Mouse (Mus musculus): ENCODE results near the gene Lpin2. TPM values are rescaled to one million over a fixed set of nuclear protein-coding genes. Genes with fewer than 3 reads are reported as not detected.

Gene Lpin2
- polyA plus RNA-seq, 1 experiment from 2014 or later, result 65.8 TPM

DNA sequence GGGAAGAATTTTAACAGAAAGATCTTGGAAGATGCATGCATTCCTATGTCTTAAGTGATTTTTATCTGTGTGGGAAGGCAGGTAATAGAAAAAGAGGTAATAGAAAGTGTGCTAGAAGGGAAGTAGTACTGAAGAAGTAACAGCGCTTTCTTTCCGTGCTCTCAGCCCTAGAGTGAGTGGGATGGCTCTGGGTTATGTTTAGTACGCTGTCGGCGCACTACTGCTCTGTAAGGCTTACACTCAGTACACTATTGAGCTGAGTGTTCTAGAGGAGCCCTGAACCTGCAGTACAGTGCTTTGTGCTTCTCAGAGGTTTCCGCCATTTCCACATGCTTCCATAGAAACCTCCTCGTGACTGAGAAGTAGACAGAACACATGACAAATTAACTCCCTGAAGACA lies 46.3 kb downstream of the Lpin2 start:
- Histone ChIP-seq H3K9ac (replicated peaks; ENCODE audit: low read depth) (no peak overlapping the region), H3K4me3 (ENCODE audit: low read depth, low read length) (no peak overlapping the region), H3K9me3 (ENCODE audit: low read length) (no peaks in the 10 kb centered on the region), H3K27ac (ENCODE audit: low read length) (no peak overlapping the region), H3K36me3 (ENCODE audit: insufficient read depth, low read length) (peaks cover 24% of the 10 kb centered on the region; the same call in 1 of the 2 replicates), H3K4me2 (replicated peaks; ENCODE audit: low read depth, low read length) (no peak overlapping the region), H3K27me3 (replicated peaks; ENCODE audit: insufficient read depth, low read length) (no peaks in the 10 kb centered on the region), H3K4me1 (ENCODE audit: insufficient read depth, low read depth, low read length) (no peaks in the 10 kb centered on the region)
- WGBS, result 84% methylated on average over 7 of the region's 7 CpGs
- no peak for DNase-seq (ENCODE audit: low spot score)
- TF ChIP-seq CTCF (IDR thresholded peaks at IDR 0.05), result no peak
- no peak for ATAC-seq

GRCm38 (mm10) chr17:71230108-71230709 lies 47.8 kb downstream of the Lpin2 start:
- no peak for TF ChIP-seq EP300 (IDR thresholded peaks at IDR 0.05)
- peak; percentile 50 for TF ChIP-seq CTCF (IDR thresholded peaks at IDR 0.05)
- H3K4me3 ChIP-seq (ENCODE audit: low read depth, low read length), result no peak overlapping the region
- no peak overlapping the region for H3K9ac ChIP-seq (replicated peaks; ENCODE audit: low read depth)
- peak; percentile 56 for DNase-seq (ENCODE audit: low spot score)
- H3K9me3 ChIP-seq (ENCODE audit: low read length), result no peaks in the 10 kb centered on the region
- ATAC-seq, result no peak
- H3K27me3 ChIP-seq (replicated peaks; ENCODE audit: insufficient read depth, low read length), result no peaks in the 10 kb centered on the region
- 58% methylated on average over 9 of the region's 9 CpGs for WGBS
- H3K27ac ChIP-seq (ENCODE audit: low read length), result no peak overlapping the region
- no peak overlapping the region for H3K4me2 ChIP-seq (replicated peaks; ENCODE audit: low read depth, low read length)
- H3K36me3 ChIP-seq (ENCODE audit: insufficient read depth, low read length), result peaks cover 33% of the 10 kb centered on the region; the same call in 1 of the 2 replicates
- no peaks in the 10 kb centered on the region for H3K4me1 ChIP-seq (ENCODE audit: insufficient read depth, low read depth, low read length)

GRCm38 (mm10) chr17:71231998-71232397 lies 49.6 kb downstream of the Lpin2 start:
- Histone ChIP-seq H3K27ac (ENCODE audit: low read length) (no peak overlapping the region), H3K27me3 (replicated peaks; ENCODE audit: insufficient read depth, low read length) (no peaks in the 10 kb centered on the region), H3K9me3 (ENCODE audit: low read length) (no peaks in the 10 kb centered on the region), H3K36me3 (ENCODE audit: insufficient read depth, low read length) (peaks cover 45% of the 10 kb centered on the region; the same call in 1 of the 2 replicates), H3K4me1 (ENCODE audit: insufficient read depth, low read depth, low read length) (no peaks in the 10 kb centered on the region), H3K4me2 (replicated peaks; ENCODE audit: low read depth, low read length) (no peak overlapping the region), H3K4me3 (ENCODE audit: low read depth, low read length) (no peak overlapping the region), H3K9ac (replicated peaks; ENCODE audit: low read depth) (no peak overlapping the region)
- TF ChIP-seq CTCF (IDR thresholded peaks at IDR 0.05) (no peak), EP300 (IDR thresholded peaks at IDR 0.05) (no peak)
- 86% methylated on average over 2 of the region's 2 CpGs for WGBS
- ATAC-seq, result no peak
- no peak for DNase-seq (ENCODE audit: low spot score)

GRCm38 (mm10) chr17:71233210-71233609 lies 50.9 kb downstream of the Lpin2 start:
- no peak for ATAC-seq
- TF ChIP-seq CTCF (IDR thresholded peaks at IDR 0.05) (no peak), EP300 (IDR thresholded peaks at IDR 0.05) (no peak)
- Histone ChIP-seq H3K27me3 (replicated peaks; ENCODE audit: insufficient read depth, low read length) (no peaks in the 10 kb centered on the region), H3K27ac (ENCODE audit: low read length) (no peak overlapping the region), H3K4me3 (ENCODE audit: low read depth, low read length) (no peak overlapping the region), H3K36me3 (ENCODE audit: insufficient read depth, low read length) (peaks cover 47% of the 10 kb centered on the region; the same call in 1 of the 2 replicates), H3K9me3 (ENCODE audit: low read length) (no peaks in the 10 kb centered on the region), H3K4me1 (ENCODE audit: insufficient read depth, low read depth, low read length) (no peaks in the 10 kb centered on the region), H3K9ac (replicated peaks; ENCODE audit: low read depth) (no peak overlapping the region), H3K4me2 (replicated peaks; ENCODE audit: low read depth, low read length) (no peak overlapping the region)
- 92% methylated on average over 4 of the region's 4 CpGs for WGBS
- DNase-seq (ENCODE audit: low spot score), result no peak

GRCm38 (mm10) chr17:71234041-71234594 lies 51.8 kb downstream of the Lpin2 start:
- no peak for TF ChIP-seq CTCF (IDR thresholded peaks at IDR 0.05)
- no peak for TF ChIP-seq EP300 (IDR thresholded peaks at IDR 0.05)
- Histone ChIP-seq H3K9ac (replicated peaks; ENCODE audit: low read depth) (no peak overlapping the region), H3K9me3 (ENCODE audit: low read length) (no peaks in the 10 kb centered on the region), H3K27ac (ENCODE audit: low read length) (no peak overlapping the region), H3K4me1 (ENCODE audit: insufficient read depth, low read depth, low read length) (no peaks in the 10 kb centered on the region), H3K4me2 (replicated peaks; ENCODE audit: low read depth, low read length) (no peak overlapping the region), H3K36me3 (ENCODE audit: insufficient read depth, low read length) (peaks cover 56% of the 10 kb centered on the region; the same call in 1 of the 2 replicates), H3K4me3 (ENCODE audit: low read depth, low read length) (no peak overlapping the region), H3K27me3 (replicated peaks; ENCODE audit: insufficient read depth, low read length) (no peaks in the 10 kb centered on the region)
- ATAC-seq (peak; percentile 51), DNase-seq (ENCODE audit: low spot score) (peak; percentile 53)
- 85% methylated on average over 12 of the region's 12 CpGs for WGBS

- H3K4me1 ChIP-seq (ENCODE audit: insufficient read depth, low read depth, low read length), result no peaks in the 10 kb centered on the region
- no peak overlapping the region for H3K4me2 ChIP-seq (replicated peaks; ENCODE audit: low read depth, low read length)
- no peaks in the 10 kb centered on the region for H3K27me3 ChIP-seq (replicated peaks; ENCODE audit: insufficient read depth, low read length)
- no peak overlapping the region for H3K9ac ChIP-seq (replicated peaks; ENCODE audit: low read depth)
- 85% methylated on average over 12 of the region's 12 CpGs for WGBS
- DNase-seq (ENCODE audit: low spot score) (no peak), ATAC-seq (peak; percentile 29; the same call in 1 of the 2 replicates)
- peaks cover 55% of the 10 kb centered on the region; the same call in 1 of the 2 replicates for H3K36me3 ChIP-seq (ENCODE audit: insufficient read depth, low read length)
- H3K27ac ChIP-seq (ENCODE audit: low read length), result no peak overlapping the region
- no peaks in the 10 kb centered on the region for H3K9me3 ChIP-seq (ENCODE audit: low read length)
- no peak for TF ChIP-seq EP300 (IDR thresholded peaks at IDR 0.05)
- TF ChIP-seq CTCF (IDR thresholded peaks at IDR 0.05), result no peak
- H3K4me3 ChIP-seq (ENCODE audit: low read depth, low read length), result no peak overlapping the region
These were observed 53.0 kb downstream of the Lpin2 start for GRCm38 (mm10) chr17:71235229-71235958.

Measured in lung, postnatal 0 days (tissue).